Mouse (Mus musculus): ENCODE measurements at regions not wholly inside any gene's neighbourhood (a gene's known extent, or its start where the extent isn't known, plus 50 kb on each side); places are given as distances from the start of the nearest gene placed in this dataset.
"Not testable (repeated sequence)": the region's sequence is repeated elsewhere in the genome, so short reads cannot be mapped to it uniquely, and the experiment has no call there.

- Histone ChIP-seq H3K4me2 (replicated peaks) (no peak overlapping the region), H3K4me1 (replicated peaks; ENCODE audit: control insufficient read depth, insufficient read depth, low read length) (no peaks in the 10 kb centered on the region), H3K27me3 (ENCODE audit: control insufficient read depth, insufficient read depth, low read length) (no peaks in the 10 kb centered on the region), H3K9ac (no peak overlapping the region), H3K27ac (no peak overlapping the region), H3K9me3 (ENCODE audit: control insufficient read depth, low read length) (no peaks in the 10 kb centered on the region), H3K36me3 (replicated peaks; ENCODE audit: control insufficient read depth, insufficient read depth) (no peaks in the 10 kb centered on the region), H3K4me3 (replicated peaks; ENCODE audit: low read length) (no peak overlapping the region)
- WGBS = 95% methylated on average over 4 of the region's 4 CpGs
- no peak for DNase-seq (ENCODE audit: low spot score)
- ATAC-seq (ENCODE audit: low FRiP score) = no peak
These were observed 606.2 kb upstream of the Gpc5 start for GRCm38 (mm10) chr14:114485781-114486180.

- not testable (repeated sequence) for H3K4me3 ChIP-seq (replicated peaks; ENCODE audit: low read length); H3K27ac ChIP-seq; ATAC-seq (ENCODE audit: low FRiP score); H3K9me3 ChIP-seq (ENCODE audit: control insufficient read depth, low read length); H3K4me1 ChIP-seq (replicated peaks; ENCODE audit: control insufficient read depth, insufficient read depth, low read length); H3K4me2 ChIP-seq (replicated peaks); H3K36me3 ChIP-seq (replicated peaks; ENCODE audit: control insufficient read depth, insufficient read depth); H3K9ac ChIP-seq; H3K27me3 ChIP-seq (ENCODE audit: control insufficient read depth, insufficient read depth, low read length); DNase-seq (ENCODE audit: low spot score)
- 96% methylated on average over 3 of the region's 3 CpGs for WGBS
These were observed 598.6 kb upstream of the Gpc5 start for GRCm38 (mm10) chr14:114493371-114493770.

DNA sequence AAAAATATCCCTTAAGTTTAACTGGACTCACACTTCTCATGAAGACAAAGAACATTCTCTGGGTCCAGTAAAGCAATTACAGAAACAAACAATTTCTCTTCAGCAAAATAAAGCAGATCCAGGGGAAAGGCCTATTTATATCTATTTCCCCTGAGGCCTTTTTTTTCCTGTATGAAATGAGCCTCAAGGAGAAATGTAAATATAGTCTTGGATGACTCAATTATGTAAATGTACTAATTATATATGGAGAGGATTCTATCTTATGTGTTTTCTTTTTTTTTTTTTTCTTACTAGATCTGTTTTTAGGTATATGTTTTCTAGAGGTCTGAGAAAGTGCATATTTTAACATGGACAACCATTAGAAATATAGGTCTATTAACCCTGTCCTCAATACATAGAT is 587.0 kb upstream of the Gpc5 start:
- H3K27me3 ChIP-seq (ENCODE audit: control insufficient read depth, insufficient read depth, low read length) = no peaks in the 10 kb centered on the region

DNA sequence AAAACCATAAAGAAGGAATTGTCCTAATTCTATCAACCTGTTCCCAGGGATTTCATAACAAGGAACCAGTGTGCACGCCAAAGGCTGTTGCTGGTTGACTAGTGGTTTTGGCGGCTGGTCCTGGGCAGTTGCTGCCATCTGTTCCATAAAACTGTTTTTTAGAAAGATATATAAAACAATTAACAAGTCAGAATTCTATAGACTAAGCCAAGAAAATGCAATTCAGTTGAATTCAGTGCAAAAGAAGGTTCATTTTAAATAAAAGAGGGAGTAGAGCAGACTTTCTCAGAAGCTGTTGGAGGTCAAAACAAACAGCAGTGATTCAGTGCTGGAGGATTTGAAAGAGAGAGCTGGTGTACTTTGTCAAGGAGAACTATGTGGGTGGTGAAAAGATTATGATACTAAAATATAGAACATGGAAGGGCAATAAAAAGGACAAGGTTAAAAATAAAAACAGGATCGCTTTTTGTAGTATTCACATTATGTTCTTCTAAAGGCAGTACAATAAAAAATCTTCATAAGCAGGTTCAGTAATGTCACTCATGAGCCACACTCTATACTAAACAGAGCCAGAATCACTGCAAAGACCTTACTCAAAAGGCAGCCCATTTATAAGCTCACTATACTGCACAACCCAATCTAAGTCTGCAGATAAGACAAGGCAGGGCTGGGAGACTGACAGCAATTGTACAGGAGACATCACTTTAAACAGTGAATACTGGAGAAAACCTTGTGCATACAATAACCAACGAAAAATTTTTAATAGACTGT is 543.9 kb upstream of the Gpc5 start:
- Histone ChIP-seq H3K4me1 (replicated peaks; ENCODE audit: control insufficient read depth, insufficient read depth, low read length) (no peaks in the 10 kb centered on the region; the same call in 1 of the 2 replicates), H3K4me3 (replicated peaks; ENCODE audit: low read length) (no peak overlapping the region), H3K4me2 (replicated peaks) (no peak overlapping the region), H3K9me3 (ENCODE audit: control insufficient read depth, low read length) (no peaks in the 10 kb centered on the region), H3K36me3 (replicated peaks; ENCODE audit: control insufficient read depth, insufficient read depth) (no peaks in the 10 kb centered on the region), H3K27me3 (ENCODE audit: control insufficient read depth, insufficient read depth, low read length) (no peaks in the 10 kb centered on the region), H3K9ac (no peak overlapping the region), H3K27ac (no peak overlapping the region)
- WGBS = 85% methylated on average over 4 of the region's 4 CpGs
- DNase-seq (ENCODE audit: low spot score) (no peak), ATAC-seq (ENCODE audit: low FRiP score) (no peak)

More for the DNA sequence above, 587.0 kb upstream of the Gpc5 start:
- Histone ChIP-seq H3K9ac (no peak overlapping the region), H3K4me2 (replicated peaks) (no peak overlapping the region), H3K27ac (no peak overlapping the region), H3K9me3 (ENCODE audit: control insufficient read depth, low read length) (no peaks in the 10 kb centered on the region), H3K4me3 (replicated peaks; ENCODE audit: low read length) (no peak overlapping the region), H3K36me3 (replicated peaks; ENCODE audit: control insufficient read depth, insufficient read depth) (no peaks in the 10 kb centered on the region), H3K4me1 (replicated peaks; ENCODE audit: control insufficient read depth, insufficient read depth, low read length) (no peaks in the 10 kb centered on the region)
- no peak for DNase-seq (ENCODE audit: low spot score)
- ATAC-seq (ENCODE audit: low FRiP score) = no peak

DNA sequence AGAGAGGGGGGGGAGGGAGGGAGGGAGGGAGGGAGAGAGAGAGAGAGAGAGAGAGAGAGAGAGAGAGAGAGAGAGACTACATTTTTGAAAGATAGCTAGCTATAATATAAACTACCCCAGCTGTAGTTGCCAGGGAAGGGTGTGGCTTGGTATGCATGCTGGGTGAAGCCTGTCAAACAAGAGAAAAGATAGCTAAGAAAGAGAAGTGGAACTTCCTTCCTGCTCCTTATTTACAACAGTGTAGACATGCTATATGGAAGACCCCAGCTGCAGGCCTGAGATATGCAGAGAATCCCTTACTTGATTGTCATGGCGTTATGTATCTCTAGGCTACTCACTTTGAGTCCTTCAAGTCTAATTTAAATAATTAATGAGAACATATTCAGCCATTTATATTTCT is 542.9 kb upstream of the Gpc5 start:
- H3K4me3 ChIP-seq (replicated peaks; ENCODE audit: low read length) = no peak overlapping the region
- H3K4me2 ChIP-seq (replicated peaks) = no peak overlapping the region
- no peaks in the 10 kb centered on the region for H3K9me3 ChIP-seq (ENCODE audit: control insufficient read depth, low read length)
- no peak overlapping the region for H3K27ac ChIP-seq
- H3K9ac ChIP-seq = no peak overlapping the region
- ATAC-seq (ENCODE audit: low FRiP score) (no peak), DNase-seq (ENCODE audit: low spot score) (no peak)
- no peaks in the 10 kb centered on the region; the same call in 1 of the 2 replicates for H3K4me1 ChIP-seq (replicated peaks; ENCODE audit: control insufficient read depth, insufficient read depth, low read length)
- no peaks in the 10 kb centered on the region for H3K36me3 ChIP-seq (replicated peaks; ENCODE audit: control insufficient read depth, insufficient read depth)
- WGBS = 91% methylated on average over 1 of the region's 1 CpGs
- no peaks in the 10 kb centered on the region for H3K27me3 ChIP-seq (ENCODE audit: control insufficient read depth, insufficient read depth, low read length)

- Histone ChIP-seq H3K9me3 (ENCODE audit: control insufficient read depth, low read length) (no peaks in the 10 kb centered on the region), H3K4me1 (replicated peaks; ENCODE audit: control insufficient read depth, insufficient read depth, low read length) (peaks cover 5% of the 10 kb centered on the region; the same call in 1 of the 2 replicates), H3K36me3 (replicated peaks; ENCODE audit: control insufficient read depth, insufficient read depth) (no peaks in the 10 kb centered on the region), H3K27me3 (ENCODE audit: control insufficient read depth, insufficient read depth, low read length) (no peaks in the 10 kb centered on the region), H3K27ac (no peak overlapping the region), H3K4me3 (replicated peaks; ENCODE audit: low read length) (no peak overlapping the region), H3K4me2 (replicated peaks) (no peak overlapping the region), H3K9ac (no peak overlapping the region)
- ATAC-seq (ENCODE audit: low FRiP score) (no peak), DNase-seq (ENCODE audit: low spot score) (peak; percentile 63)
- 44% methylated on average over 4 of the region's 4 CpGs for WGBS
These were observed 525.5 kb upstream of the Gpc5 start for GRCm38 (mm10) chr14:114566411-114567030.

DNA sequence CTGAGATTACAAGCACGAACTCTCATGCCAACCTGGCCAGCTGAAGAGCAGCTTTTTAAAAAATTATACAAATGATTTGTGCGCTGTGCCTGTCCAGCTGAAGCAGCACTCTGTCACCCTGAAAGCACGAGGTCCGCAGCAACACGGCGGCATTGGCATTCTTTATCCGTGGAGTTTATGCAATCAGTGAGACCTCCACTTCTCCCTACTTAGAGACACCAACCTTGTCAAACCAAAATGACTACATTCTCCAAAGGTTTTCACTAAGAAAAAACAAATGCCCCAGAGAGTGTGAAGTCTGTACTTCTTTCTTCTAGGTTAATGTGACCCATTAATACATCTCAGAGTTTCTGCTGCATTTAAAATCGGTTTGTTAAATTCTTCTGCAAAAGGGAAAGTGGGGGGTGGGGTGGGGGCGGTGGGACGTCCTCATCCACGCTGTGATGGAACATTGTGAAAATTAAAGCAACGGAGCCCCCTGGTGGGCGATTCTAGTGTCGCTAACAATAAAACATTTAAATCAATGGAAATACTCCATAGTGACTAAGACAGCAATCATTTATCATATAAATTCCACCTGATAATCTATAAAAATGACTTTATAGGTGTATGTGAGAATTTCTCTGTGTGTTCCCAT is 524.2 kb upstream of the Gpc5 start:
- H3K4me1 ChIP-seq (replicated peaks; ENCODE audit: control insufficient read depth, insufficient read depth, low read length) = peaks cover 5% of the 10 kb centered on the region; the same call in 1 of the 2 replicates
- DNase-seq (ENCODE audit: low spot score) = peak; percentile 89
- ATAC-seq (ENCODE audit: low FRiP score) = peak; percentile 77
- no peak overlapping the region for H3K27ac ChIP-seq
- H3K9me3 ChIP-seq (ENCODE audit: control insufficient read depth, low read length) = no peaks in the 10 kb centered on the region
- H3K36me3 ChIP-seq (replicated peaks; ENCODE audit: control insufficient read depth, insufficient read depth) = no peaks in the 10 kb centered on the region
- no peaks in the 10 kb centered on the region for H3K27me3 ChIP-seq (ENCODE audit: control insufficient read depth, insufficient read depth, low read length)
- 0 out of 2 replicates have a peak overlapping the region, but pooled peaks have one; percentile 31 for H3K9ac ChIP-seq
- 0 out of 2 replicates have a peak overlapping the region, but pooled peaks have one; percentile 7 for H3K4me3 ChIP-seq (replicated peaks; ENCODE audit: low read length)
- peak overlapping the region; percentile 46 for H3K4me2 ChIP-seq (replicated peaks)
- 16% methylated on average over 14 of the region's 14 CpGs for WGBS

DNA sequence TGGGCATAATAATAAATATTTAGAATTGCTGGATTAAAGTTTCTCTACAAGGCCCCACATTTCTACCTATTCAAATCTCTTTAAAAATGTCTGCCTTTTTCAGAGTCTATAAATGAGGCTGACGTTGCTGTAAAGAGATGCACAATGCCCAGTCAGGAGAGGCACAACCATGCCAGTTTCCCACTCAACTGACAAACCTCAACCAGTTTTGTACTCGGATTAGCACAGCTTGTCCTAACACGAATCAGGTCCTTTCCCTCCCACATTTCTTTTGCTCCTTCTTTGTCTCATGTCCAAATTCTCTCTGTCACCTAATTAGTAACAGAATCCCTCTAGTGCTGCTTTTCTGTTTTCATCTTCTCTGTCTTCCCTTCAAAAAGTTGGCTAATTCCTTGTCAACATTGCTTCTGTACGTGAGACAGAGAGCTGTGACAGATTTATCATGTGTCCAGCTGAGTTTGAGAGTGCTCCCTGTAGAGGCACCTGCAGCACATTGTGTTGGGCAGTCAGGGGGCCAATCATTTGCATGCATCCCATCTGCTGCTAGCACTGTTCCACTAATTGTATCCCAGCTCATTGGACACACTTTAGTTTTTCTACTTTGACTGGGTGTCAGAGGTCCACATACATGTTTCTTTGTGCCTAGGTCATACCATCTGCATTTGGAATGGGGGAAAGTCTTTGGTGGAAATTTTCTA is 504.5 kb upstream of the Gpc5 start:
- Histone ChIP-seq H3K9ac (no peak overlapping the region), H3K36me3 (replicated peaks; ENCODE audit: control insufficient read depth, insufficient read depth) (no peaks in the 10 kb centered on the region), H3K4me2 (replicated peaks) (no peak overlapping the region), H3K4me3 (replicated peaks; ENCODE audit: low read length) (no peak overlapping the region), H3K27ac (no peak overlapping the region), H3K9me3 (ENCODE audit: control insufficient read depth, low read length) (no peaks in the 10 kb centered on the region), H3K27me3 (ENCODE audit: control insufficient read depth, insufficient read depth, low read length) (no peaks in the 10 kb centered on the region), H3K4me1 (replicated peaks; ENCODE audit: control insufficient read depth, insufficient read depth, low read length) (no peaks in the 10 kb centered on the region)
- DNase-seq (ENCODE audit: low spot score) (no peak), ATAC-seq (ENCODE audit: low FRiP score) (peak; percentile 82; the same call in 1 of the 2 replicates)
- WGBS = 16% methylated on average over 4 of the region's 4 CpGs

- no peaks in the 10 kb centered on the region for H3K27me3 ChIP-seq (ENCODE audit: control insufficient read depth, insufficient read depth, low read length)
- H3K4me3 ChIP-seq (replicated peaks; ENCODE audit: low read length) = no peak overlapping the region
- H3K9me3 ChIP-seq (ENCODE audit: control insufficient read depth, low read length) = no peaks in the 10 kb centered on the region
- no peaks in the 10 kb centered on the region for H3K36me3 ChIP-seq (replicated peaks; ENCODE audit: control insufficient read depth, insufficient read depth)
- H3K9ac ChIP-seq = no peak overlapping the region
- no peak overlapping the region for H3K27ac ChIP-seq
- 59% methylated on average over 4 of the region's 4 CpGs for WGBS
- ATAC-seq (ENCODE audit: low FRiP score) (no peak), DNase-seq (ENCODE audit: low spot score) (no peak)
- no peaks in the 10 kb centered on the region for H3K4me1 ChIP-seq (replicated peaks; ENCODE audit: control insufficient read depth, insufficient read depth, low read length)
- H3K4me2 ChIP-seq (replicated peaks) = no peak overlapping the region
These were observed 482.7 kb upstream of the Gpc5 start for GRCm38 (mm10) chr14:114609296-114609695.

All from hindbrain, embryonic 14.5 days (tissue).